Comparison of ENCODE assay signal across 8 mouse cellular contexts in the genomic region with DNA sequence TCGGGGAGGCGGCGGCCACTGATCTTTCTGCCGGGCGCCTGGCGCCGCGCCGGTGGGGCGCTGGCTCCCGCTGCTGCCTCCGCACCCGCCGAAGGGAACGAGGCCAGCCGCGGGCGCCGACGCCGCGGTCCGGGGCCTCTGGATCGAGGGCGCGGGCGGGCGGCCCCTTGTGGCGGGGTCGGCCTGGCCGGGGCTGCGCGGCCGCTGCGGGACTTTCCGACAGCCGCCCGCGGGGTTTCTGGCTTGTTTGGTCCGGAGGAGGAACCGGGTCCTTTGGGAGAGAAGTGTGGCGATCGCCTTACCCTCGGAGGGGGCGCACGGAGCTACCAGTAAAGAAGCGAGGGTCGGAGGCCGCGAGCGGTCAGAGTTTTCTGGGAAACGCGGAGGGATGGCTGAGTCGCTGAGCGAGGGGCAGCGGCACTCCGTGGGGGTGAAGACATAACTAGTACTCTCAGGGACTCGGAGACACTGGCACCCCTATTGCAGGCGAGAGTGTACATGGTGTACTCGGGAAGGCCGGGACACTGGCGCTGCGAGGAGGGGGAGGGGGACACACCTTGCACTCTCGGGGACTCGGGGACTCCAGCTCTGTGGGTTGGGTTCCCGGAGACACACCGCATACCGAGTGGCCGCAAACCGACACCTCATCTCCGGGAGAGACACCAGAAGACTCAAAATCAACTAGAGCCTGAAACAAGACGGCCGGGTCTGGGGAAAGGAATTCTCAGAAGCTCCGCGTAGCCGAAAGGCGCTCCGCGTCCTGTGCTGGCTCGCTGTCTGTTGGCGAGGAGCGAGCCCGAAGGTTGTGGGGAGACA. TPM values are rescaled to one million over a fixed set of nuclear protein-coding genes. Genes with fewer than 3 reads are reported as not detected.
DNase-seq lines count a peak whose midpoint lies in the region; ATAC-seq and TF ChIP-seq lines count a peak whose summit lies in the region.

No protein-coding gene starts in this region.

- WGBS in embryonic facial prominence, embryonic 10.5 days, result under 1% methylated on average over 83 of the region's 83 CpGs
- under 1% methylated on average over 73 of the region's 83 CpGs for WGBS in limb, embryonic 12.5 days
- under 1% methylated on average over 70 of the region's 83 CpGs for WGBS in midbrain, embryonic 12.5 days
- under 1% methylated on average over 83 of the region's 83 CpGs for WGBS in small intestine, adult 2 months

- H3K9ac ChIP-seq in limb, embryonic 12.5 days (replicated peaks), result peak overlapping the region; percentile 83
- peak overlapping the region; percentile 65 for H3K9ac ChIP-seq in midbrain, embryonic 12.5 days (replicated peaks)

- no peaks in the 10 kb centered on the region for H3K9me3 ChIP-seq in embryonic facial prominence, embryonic 10.5 days
- no peaks in the 10 kb centered on the region for H3K9me3 ChIP-seq in limb, embryonic 12.5 days
- no peaks in the 10 kb centered on the region for H3K9me3 ChIP-seq in midbrain, embryonic 12.5 days

- ATAC-seq in granulocyte monocyte progenitor cell, adult 5-6 weeks (replicated peaks; ENCODE audit: poor library complexity, severe bottlenecking), result peak; percentile 31
- ATAC-seq in limb, embryonic 12.5 days (ENCODE audit: insufficient number of reproducible peaks, insufficient read depth, low FRiP score, low TSS enrichment, low read depth), result peak; percentile 62
- peak; percentile 70 for ATAC-seq in midbrain, embryonic 12.5 days (ENCODE audit: low FRiP score, low read depth)

- peak overlapping the region; percentile 80 for H3K4me3 ChIP-seq in embryonic facial prominence, embryonic 10.5 days
- peak overlapping the region; percentile 80 for H3K4me3 ChIP-seq in limb, embryonic 12.5 days (replicated peaks)
- peak overlapping the region; percentile 80 for H3K4me3 ChIP-seq in midbrain, embryonic 12.5 days
- H3K4me3 ChIP-seq in small intestine, adult 2 months (ENCODE audit: low read depth, low read length), result peak overlapping the region; percentile 98

- TF ChIP-seq CTCF in small intestine, adult 2 months (IDR thresholded peaks at IDR 0.05; ENCODE audit: extremely low read depth, insufficient read length, insufficient replicate concordance, low read depth, low read length), result no peak

- H3K4me1 ChIP-seq in embryonic facial prominence, embryonic 10.5 days, result peaks cover 17% of the 10 kb centered on the region
- H3K4me1 ChIP-seq in limb, embryonic 12.5 days (replicated peaks), result peaks cover 10% of the 10 kb centered on the region
- H3K4me1 ChIP-seq in midbrain, embryonic 12.5 days, result peaks cover 11% of the 10 kb centered on the region; the same call in 1 of the 2 replicates
- no peaks in the 10 kb centered on the region; the same call in 1 of the 2 replicates for H3K4me1 ChIP-seq in small intestine, adult 2 months (ENCODE audit: control insufficient read depth, insufficient read depth, insufficient read length, low read length)

- H3K27ac ChIP-seq in embryonic facial prominence, embryonic 10.5 days (replicated peaks), result peak overlapping the region; percentile 85
- peak overlapping the region; percentile 80 for H3K27ac ChIP-seq in limb, embryonic 12.5 days
- H3K27ac ChIP-seq in midbrain, embryonic 12.5 days (replicated peaks), result peak overlapping the region; percentile 64
- peak overlapping the region; percentile 86 for H3K27ac ChIP-seq in small intestine, adult 2 months (ENCODE audit: insufficient read depth, low read depth, low read length)

- H3K4me2 ChIP-seq in limb, embryonic 12.5 days, result peak overlapping the region; percentile 72
- peak overlapping the region; percentile 76 for H3K4me2 ChIP-seq in midbrain, embryonic 12.5 days (replicated peaks)

- peak; percentile 84 for DNase-seq in adrenal gland, adult 2 months
- peak; percentile 71 for DNase-seq in embryonic facial prominence, embryonic 10.5 days (ENCODE audit: low spot score)
- peak; percentile 51 for DNase-seq in kidney, adult 11 months
- no peak for DNase-seq in MN1 (ENCODE audit: low spot score)

- H3K36me3 ChIP-seq in embryonic facial prominence, embryonic 10.5 days (replicated peaks), result no peaks in the 10 kb centered on the region
- H3K36me3 ChIP-seq in limb, embryonic 12.5 days, result no peaks in the 10 kb centered on the region
- H3K36me3 ChIP-seq in midbrain, embryonic 12.5 days, result no peaks in the 10 kb centered on the region
- H3K36me3 ChIP-seq in small intestine, adult 2 months (ENCODE audit: control insufficient read depth, insufficient read depth, low read length), result no peaks in the 10 kb centered on the region

- H3K27me3 ChIP-seq in embryonic facial prominence, embryonic 10.5 days (replicated peaks; ENCODE audit: low read depth, poor library complexity, severe bottlenecking), result peaks cover 29% of the 10 kb centered on the region
- H3K27me3 ChIP-seq in limb, embryonic 12.5 days, result peaks cover 10% of the 10 kb centered on the region
- peaks cover 10% of the 10 kb centered on the region for H3K27me3 ChIP-seq in midbrain, embryonic 12.5 days
- H3K27me3 ChIP-seq in small intestine, adult 2 months (ENCODE audit: control insufficient read depth, insufficient read depth, low read length), result no peaks in the 10 kb centered on the region

- TF ChIP-seq POLR2A in small intestine, adult 2 months (IDR thresholded peaks at IDR 0.05; ENCODE audit: low read depth, low read length), result no peak

RNA-seq across cellular contexts. Expression of a gene that starts 1.5 kb away (rescaled TPM):
- total RNA-seq in adrenal gland, adult 2 months (2021), result 100 to 1,000 TPM in 1 of 2 experiments, 10 to 100 TPM in 1; 49.6 to 165 TPM
- polyA plus RNA-seq in adrenal gland, adult 2 months (2012; rRNA removed), result 1.8 and 2.2 TPM in 2 replicates
- 4.4 and 4.6 TPM in 2 replicates for polyA plus RNA-seq in embryonic facial prominence, embryonic 10.5 days (2016; fragmentation: Nextera tagmentation; extraction: Ambion mirVana)
- total RNA-seq in granulocyte monocyte progenitor cell, adult 5-6 weeks (2014; fragmentation: Nextera tagmentation), result 2.4 and 3.5 TPM in 2 replicates
- 3.6 and 6.7 TPM in 2 replicates for total RNA-seq in granulocyte monocyte progenitor cell, adult 5-6 weeks (2017)
- 7.4 and 9.6 TPM in 2 replicates for polyA plus RNA-seq in limb, embryonic 12.5 days (2016; fragmentation: Nextera tagmentation; extraction: Ambion mirVana)
- 2.8 and 4.6 TPM in 2 replicates for polyA plus RNA-seq in midbrain, embryonic 12.5 days (2016; fragmentation: Nextera tagmentation; extraction: Ambion mirVana)
- polyA plus RNA-seq in small intestine, adult 2 months (2012; rRNA removed), result 4.0 and 10.2 TPM in 2 replicates
